Mouse (Mus musculus): Measurements from ENCODE around the gene Kyat1.

The Kyat1 gene

GRCm38 (mm10) chr2:30205629-30206357 is at the start of gene Kyat1:
Gene Kyat1, minus strand, starts transcription at chr2:30205847.
- DNase-seq (ENCODE audit: low read depth): peak; percentile 89

GRCm38 (mm10) chr2:30253809-30254208 is 48.2 kb upstream of the Kyat1 start:
- DNase-seq (ENCODE audit: low read depth): no peak

- DNase-seq (ENCODE audit: low read depth): no peak
These were observed 46.9 kb upstream of the Kyat1 start for GRCm38 (mm10) chr2:30252521-30252920.

GRCm38 (mm10) chr2:30251417-30252104 is 45.9 kb upstream of the Kyat1 start:
- no peak for DNase-seq (ENCODE audit: low read depth)

- no peak for DNase-seq (ENCODE audit: low read depth)
These were observed 44.8 kb upstream of the Kyat1 start for GRCm38 (mm10) chr2:30250166-30251128.

GRCm38 (mm10) chr2:30249182-30249581 is 43.5 kb upstream of the Kyat1 start:
- no peak for DNase-seq (ENCODE audit: low read depth)

GRCm38 (mm10) chr2:30247681-30248080 is 42.0 kb upstream of the Kyat1 start:
- DNase-seq (ENCODE audit: low read depth): no peak

- no peak for DNase-seq (ENCODE audit: low read depth)
These were observed 41.4 kb upstream of the Kyat1 start for GRCm38 (mm10) chr2:30247036-30247435.

- DNase-seq (ENCODE audit: low read depth): no peak
These were observed 39.0 kb upstream of the Kyat1 start for GRCm38 (mm10) chr2:30244595-30245178.

GRCm38 (mm10) chr2:30243391-30243790 is 37.7 kb upstream of the Kyat1 start:
- no peak for DNase-seq (ENCODE audit: low read depth)

- DNase-seq (ENCODE audit: low read depth): peak; percentile 22
These were observed 36.9 kb upstream of the Kyat1 start for GRCm38 (mm10) chr2:30242509-30242908.

- DNase-seq (ENCODE audit: low read depth): no peak
These were observed 34.6 kb upstream of the Kyat1 start, which contains the start of gene Gm28035 for GRCm38 (mm10) chr2:30240267-30240666. Gene Gm28035, plus strand, starts transcription at chr2:30240567.

GRCm38 (mm10) chr2:30239777-30240176 is 34.1 kb upstream of the Kyat1 start:
- no peak for DNase-seq (ENCODE audit: low read depth)

- no peak for DNase-seq (ENCODE audit: low read depth)
These were observed 33.3 kb upstream of the Kyat1 start for GRCm38 (mm10) chr2:30238906-30239465.

GRCm38 (mm10) chr2:30237881-30238280 is 32.2 kb upstream of the Kyat1 start:
- DNase-seq (ENCODE audit: low read depth): no peak

- DNase-seq (ENCODE audit: low read depth): peak; percentile 99
These were observed 31.7 kb upstream of the Kyat1 start, which contains the start of gene Lrrc8a for GRCm38 (mm10) chr2:30237199-30237880. Gene Lrrc8a, plus strand, starts transcription at chr2:30237715.

GRCm38 (mm10) chr2:30236426-30237198 is 31.0 kb upstream of the Kyat1 start:
- DNase-seq (ENCODE audit: low read depth): peak; percentile 58

- DNase-seq (ENCODE audit: low read depth): no peak
These were observed 29.9 kb upstream of the Kyat1 start for GRCm38 (mm10) chr2:30235593-30235992.

- no peak for DNase-seq (ENCODE audit: low read depth)
These were observed 10.6 kb upstream of the Kyat1 start for GRCm38 (mm10) chr2:30216293-30216692.

GRCm38 (mm10) chr2:30215493-30215892 is 9.8 kb upstream of the Kyat1 start:
- DNase-seq (ENCODE audit: low read depth): no peak
